Mouse (Mus musculus): ENCODE measurements around the gene Igf2bp2.

Gene Igf2bp2

DNA sequence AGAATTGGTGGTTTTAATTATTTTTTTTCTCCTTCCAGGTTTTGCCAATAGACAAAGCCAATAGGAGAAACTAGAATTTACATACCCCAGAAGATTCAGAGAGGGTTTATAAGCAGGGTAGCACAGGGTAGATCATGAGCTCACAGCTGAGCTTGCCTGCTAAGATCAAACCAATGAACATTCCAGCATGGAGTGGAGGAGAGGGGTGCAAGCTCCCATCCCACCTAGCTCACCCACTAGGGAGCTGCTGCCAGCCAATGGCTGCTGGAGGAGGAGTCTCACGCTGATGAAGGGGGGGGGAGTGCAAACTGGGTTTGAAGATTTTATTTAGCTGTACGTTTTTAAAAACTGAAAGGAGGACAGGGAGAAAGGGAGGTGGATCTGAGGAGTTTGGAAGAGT, 14.0 kb downstream of the Igf2bp2 start:
- no peak for DNase-seq (ENCODE audit: low read depth, low spot score)

DNA sequence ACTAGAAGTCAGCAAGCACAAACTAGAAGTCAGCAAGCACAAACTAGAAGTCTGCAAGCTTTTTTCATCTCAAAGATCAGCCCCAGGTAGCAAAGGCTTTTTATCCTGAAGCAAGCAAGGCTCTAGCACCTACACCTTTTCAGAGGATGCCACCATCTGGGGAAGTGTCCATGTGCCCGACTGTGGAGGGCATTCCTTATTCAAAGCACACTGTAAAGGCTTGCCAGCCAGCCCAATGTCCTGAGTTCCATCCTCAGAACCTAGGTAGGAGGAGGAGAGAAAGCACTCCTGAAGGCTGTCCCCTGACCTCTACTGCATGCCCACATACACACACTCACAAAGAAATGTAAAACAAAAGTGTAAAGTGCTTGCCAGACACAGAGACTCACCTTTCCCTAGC, 16.0 kb downstream of the Igf2bp2 start:
- no peak for DNase-seq (ENCODE audit: low read depth, low spot score)

DNA sequence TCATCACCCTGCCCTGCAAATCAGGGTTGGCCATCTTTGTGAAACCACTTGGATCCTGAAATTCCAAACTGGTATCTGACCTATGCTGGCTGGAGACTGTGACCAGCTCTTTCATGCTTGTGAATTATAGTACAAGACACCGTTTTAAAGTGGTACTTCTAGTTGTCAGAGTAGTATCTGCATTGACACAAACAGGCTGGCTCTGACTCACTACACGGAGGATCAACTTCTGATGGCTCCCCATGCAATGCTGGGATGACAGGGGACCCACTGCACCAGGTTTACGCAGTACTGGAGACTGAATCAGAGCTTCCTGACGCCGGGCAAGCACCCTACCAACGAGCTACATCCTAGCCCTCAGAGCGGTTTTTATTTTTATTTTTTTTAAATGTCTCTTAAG, 17.0 kb downstream of the Igf2bp2 start:
- DNase-seq (ENCODE audit: low read depth, low spot score) = no peak

DNA sequence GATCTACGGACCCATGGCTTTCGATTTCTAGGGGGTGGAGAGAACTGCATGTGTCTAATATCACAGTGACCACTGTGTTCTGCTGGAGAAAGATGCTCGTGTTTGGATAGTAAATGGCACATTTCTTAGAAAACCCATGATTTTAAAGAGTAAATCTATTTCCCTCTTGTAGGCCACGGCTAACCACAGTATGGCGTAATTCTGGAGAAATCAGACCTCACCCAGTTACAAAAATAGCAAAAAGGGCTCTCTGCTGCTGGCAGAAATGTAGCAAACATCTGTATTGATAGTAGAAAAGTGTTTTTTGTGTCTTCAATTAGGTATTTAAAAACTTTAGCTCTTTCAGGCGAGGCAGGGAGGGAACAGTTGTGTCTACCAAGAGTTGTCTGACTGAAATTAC, 18.6 kb downstream of the Igf2bp2 start:
- DNase-seq (ENCODE audit: low read depth, low spot score) = peak; percentile 68

DNA sequence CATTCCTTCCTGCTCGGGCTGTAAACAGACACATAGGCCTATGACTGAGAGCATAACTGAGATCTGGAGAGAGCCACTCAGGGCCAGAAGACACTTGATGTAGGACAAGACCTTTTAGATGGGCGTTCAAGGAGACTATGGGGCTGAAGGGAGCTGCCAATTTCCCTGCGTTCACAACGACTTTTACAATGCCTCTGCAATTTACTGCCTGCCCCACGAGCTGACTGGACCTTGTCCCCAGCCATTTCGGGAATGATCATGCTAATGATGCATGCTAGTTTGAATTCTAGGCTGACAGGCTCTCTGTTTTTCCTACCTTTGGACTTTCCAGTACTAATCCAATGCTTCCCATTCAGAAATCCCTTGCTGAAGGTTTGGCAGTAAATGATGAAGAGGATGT, 22.2 kb downstream of the Igf2bp2 start:
- DNase-seq (ENCODE audit: low read depth, low spot score) = no peak

DNA sequence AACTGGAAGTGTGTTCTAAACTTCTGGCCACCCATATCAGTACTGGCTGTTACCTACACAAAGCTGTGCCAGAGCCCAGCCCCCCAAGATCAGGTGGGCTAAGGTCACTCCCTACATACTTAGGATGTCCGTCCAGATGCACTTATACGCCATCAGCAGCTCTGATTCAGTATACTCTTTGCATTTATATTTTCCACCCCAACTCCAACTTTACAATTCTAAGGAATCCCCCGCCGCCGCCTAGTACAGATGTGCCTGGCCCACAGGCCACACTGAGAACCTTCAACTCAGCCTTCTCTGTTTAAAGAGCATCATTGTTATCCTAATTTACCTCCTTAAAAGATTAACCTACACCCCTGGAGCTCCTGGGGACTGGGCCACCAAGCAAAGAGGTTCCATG, 23.3 kb downstream of the Igf2bp2 start:
- DNase-seq (ENCODE audit: low read depth, low spot score) = no peak

DNA sequence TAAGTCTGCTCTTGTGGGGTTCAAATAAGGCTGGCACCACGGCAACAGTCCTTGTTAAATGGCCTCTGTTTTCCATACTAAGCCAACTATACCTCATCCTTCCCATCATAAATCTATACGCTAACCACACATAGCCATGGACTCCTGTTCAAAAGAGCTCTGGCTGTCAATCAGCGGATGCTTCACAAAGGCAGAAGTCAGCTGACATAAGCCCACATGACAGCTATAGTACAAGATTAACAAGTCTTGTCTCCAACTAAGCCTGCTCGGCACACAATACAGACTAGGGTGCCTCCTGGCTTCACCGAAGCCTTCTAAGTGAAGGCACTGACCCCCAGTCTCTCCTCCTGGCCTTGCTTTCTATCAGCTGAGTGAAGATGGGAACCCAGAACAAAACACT, 26.9 kb downstream of the Igf2bp2 start:
- DNase-seq (ENCODE audit: low read depth, low spot score) = no peak

DNA sequence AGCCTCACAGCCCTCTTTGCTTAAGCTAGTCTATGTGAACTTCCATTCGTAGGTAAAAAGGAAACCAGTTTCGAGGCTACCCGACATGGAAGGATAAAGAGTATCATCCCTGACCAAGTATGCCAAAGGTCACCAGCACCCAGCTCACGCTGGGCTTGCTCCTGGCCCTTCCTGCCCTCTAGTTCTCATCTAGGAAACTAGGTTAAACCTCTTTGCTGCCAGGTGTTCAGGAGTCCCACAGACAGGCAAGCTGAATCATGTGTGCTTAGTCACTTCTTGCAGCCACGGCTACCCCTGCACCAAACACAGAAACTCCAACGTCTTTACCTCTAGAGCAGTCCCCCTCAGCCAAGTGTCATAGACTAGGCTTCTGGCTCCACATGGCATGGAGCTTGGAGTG, 31.8 kb downstream of the Igf2bp2 start:
- no peak for DNase-seq (ENCODE audit: low read depth, low spot score)

DNA sequence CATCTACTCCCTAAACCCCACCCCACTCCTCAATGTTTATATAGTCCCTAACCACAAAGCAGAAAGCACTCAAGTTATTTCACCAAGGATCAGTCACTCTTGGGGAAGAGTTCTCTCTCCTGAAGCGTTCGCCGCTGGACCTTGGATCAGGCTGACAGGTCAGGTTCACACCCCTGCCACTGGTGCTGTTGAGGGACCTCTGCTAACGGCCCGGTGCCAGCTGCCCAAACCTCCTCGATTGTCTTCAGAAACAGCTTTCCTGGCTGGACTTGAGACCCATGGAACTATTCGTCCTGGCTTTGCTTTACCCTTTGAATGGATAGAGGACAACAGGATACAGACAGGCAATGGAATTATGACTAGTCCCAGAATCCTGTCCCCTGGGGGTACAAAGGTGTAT, 33.6 kb downstream of the Igf2bp2 start:
- DNase-seq (ENCODE audit: low read depth, low spot score) = no peak

DNA sequence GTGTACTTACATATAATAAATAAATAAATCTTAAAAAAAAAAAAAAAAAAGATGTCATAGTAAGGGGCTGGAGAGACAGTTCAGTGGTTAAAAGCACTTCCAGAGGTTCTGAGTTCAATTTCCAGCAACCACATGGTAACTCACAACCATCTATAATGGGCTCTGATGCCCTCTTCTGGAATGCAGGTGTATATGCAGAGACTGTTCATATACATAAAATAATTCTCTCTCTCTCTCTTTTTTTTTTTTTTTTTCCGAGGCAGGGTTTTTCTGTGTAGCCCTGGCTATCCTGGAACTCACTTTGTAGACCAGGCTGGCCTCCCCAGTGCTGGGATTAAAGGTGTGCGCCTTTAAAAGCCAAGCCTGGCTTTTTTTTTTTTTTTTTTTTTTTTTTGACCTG, 34.5 kb downstream of the Igf2bp2 start:
- no peak for DNase-seq (ENCODE audit: low read depth, low spot score)

DNA sequence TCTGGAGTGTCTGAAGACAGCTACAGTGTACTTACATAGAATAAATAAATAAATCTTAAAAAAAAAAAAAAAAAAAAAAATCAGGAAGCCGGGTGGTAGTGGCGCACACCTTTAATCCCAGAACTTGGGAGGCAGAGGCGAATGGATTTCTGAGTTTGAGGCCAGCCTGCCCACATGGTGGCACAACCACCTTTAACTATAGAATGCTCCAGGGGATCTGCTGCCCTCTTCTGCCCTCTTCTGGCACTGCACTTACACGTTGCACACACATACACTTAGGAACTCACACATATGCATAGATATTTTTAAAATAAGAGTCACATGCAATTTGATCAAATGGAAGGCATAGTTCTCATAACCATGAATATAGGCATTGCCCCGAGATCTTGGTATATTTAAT, 35.3 kb downstream of the Igf2bp2 start:
- no peak for DNase-seq (ENCODE audit: low read depth, low spot score)

DNA sequence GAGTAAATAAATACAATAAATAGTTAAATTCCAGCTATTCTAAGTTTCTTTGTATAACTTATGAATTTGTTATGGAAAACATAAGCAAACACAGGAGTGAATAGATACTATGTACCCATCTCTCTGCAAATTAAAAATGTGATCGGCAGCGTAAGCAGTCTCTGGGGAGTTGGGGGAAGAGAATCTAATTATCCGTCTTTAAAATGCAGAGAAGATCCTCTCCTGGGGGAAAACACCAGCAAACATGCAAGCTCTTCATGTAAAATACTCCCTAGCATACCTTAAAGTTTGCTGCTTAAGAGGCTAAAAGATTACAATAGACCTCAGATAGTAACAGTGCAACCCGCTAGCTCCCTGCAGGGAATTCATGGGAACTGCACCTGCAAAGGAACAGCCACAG, 36.2 kb downstream of the Igf2bp2 start:
- DNase-seq (ENCODE audit: low read depth, low spot score) = no peak

DNA sequence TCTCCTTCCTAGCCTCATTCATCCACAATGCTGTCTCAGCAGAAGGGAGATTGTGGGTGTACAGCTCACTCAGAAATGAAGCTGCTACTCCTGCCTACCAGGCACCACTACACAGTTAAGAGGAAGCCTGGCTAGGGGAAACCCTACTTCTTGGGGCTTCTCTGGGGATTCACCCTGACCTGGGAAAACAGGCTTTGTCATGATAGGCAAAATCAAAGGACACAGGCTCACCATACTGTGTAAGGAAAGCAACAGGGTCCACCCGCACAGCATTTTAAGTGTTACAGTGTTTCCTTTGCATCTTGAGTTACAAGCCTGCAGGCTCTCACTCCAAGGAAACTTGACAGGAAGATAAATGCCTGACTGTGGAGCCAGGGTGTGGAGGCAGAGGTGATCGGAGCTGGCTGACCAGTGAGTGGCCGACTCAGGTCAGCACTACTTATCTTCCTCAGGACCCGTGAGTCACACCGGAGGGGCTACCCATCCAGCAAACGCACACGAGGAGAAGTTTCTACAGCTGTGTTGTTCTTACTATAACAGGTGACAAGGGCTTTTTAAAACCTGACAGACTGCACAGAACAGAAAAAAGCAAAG, 38.7 kb downstream of the Igf2bp2 start:
- peak; percentile 64 for DNase-seq (ENCODE audit: low read depth, low spot score)

DNA sequence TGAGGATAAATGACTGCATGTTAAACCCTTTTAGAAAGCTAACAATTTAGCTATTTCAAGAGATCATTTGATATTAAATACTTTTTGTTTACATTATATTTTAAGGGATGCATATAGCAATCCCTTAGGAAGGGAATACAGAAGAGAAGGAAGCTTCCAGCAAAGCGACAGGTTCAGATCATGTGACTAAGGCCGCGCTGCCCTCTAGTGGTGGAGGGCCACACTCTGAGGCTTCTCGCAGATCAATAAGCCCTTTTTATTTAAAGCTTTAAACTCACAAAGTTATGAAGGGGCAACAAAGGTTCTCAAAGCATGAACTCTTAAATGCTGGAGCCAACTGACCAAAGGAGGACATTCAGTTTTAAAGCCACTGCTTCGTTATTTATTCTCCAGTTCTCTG, 39.4 kb downstream of the Igf2bp2 start:
- peak; percentile 53 for DNase-seq (ENCODE audit: low read depth, low spot score)

DNA sequence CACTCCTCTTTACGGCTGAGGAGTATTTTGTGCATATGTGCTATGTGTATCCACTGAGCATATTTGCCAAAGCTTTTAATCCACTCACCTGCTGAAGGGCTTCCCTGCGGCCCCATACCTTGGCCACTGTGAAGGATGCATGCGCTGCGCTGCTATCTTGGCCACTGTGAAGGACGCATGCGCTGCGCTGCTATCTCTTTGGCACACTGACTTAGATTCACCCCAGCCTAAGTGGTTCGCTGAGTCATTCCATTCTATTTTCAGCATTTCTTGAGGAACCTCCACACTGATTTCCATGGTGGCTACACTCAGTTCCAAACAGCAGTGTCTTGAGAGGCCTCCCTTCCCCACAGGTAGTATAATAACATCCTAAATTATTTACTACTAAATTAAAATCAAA, 42.0 kb downstream of the Igf2bp2 start:
- peak; percentile 32 for DNase-seq (ENCODE audit: low read depth, low spot score)

DNA sequence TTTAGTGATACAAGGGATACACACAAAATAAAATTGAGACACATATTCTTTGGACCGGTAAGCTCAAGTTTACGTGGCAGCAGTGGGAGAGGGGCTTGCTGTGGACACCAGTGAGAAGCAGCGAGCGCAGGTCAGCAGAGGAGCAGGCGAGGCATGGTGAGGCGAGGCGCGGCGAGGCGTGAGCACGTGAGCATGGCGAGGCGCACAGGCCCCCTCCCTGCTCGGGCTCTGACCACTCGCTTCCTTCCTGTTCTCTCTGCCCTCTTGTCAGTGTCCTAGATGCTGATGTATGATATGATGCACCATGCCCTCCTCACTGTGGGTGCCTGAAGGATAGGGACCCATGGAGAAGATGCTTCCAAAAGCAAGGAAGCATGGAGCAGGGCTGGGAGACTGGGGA, 43.6 kb downstream of the Igf2bp2 start:
- DNase-seq (ENCODE audit: low read depth, low spot score) = no peak

DNA sequence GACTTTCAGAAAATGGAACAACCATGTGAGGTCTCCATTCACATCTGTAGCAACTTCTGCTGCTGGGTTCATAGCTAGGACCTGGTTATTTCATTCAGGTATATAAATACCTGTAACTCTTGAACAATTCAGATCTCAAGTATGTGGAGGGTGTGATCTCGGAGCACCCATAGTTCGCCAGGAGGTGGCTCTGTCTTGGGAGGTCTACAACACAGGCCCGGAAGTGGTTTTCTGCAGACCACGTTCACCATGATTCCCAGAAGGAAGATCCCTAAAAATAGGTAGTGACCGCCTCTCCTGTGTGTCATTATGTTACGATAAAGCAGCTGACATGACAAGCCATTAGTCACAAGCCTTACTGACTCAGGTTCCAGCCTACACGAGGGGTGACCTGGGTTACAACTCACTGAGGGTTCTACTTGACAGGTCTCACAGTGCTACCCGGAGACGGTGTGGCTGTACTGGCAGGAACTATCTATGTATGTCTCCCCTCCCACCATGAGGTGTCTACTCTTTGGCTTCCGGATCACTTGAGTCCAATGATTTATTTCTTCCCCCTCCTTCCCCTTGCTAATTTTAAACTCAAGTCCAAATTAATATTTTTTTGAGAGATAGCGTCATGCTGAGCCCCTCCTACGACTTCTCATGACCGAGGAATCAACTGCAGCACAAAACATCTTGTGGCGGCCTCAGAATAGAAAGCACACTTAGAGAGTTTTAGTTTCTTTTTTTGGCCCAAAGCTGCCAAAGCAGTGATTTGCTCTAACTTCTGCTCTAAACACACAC, 44.2 kb downstream of the Igf2bp2 start:
- peak; percentile 65 for DNase-seq (ENCODE audit: low read depth, low spot score)

DNA sequence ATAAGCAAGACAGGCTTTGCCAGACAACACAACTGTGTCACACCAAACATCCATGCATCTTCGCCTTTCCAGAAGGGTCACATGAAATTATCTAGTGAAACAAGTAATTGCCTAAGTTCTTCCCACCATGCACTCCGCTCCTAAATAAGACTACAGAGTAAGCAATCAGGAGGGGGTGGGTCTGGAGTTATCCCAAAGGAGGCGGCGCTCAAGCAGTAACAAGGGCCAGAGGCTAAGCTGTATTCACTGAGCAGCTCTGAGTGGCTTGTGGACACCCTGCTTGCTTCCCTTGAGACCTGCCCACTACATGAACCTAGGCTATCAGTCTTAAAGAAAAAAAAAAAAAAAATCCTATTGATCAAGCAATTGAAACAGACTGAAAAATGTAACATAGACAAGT, 44.9 kb downstream of the Igf2bp2 start:
- no peak for DNase-seq (ENCODE audit: low read depth, low spot score)

DNA sequence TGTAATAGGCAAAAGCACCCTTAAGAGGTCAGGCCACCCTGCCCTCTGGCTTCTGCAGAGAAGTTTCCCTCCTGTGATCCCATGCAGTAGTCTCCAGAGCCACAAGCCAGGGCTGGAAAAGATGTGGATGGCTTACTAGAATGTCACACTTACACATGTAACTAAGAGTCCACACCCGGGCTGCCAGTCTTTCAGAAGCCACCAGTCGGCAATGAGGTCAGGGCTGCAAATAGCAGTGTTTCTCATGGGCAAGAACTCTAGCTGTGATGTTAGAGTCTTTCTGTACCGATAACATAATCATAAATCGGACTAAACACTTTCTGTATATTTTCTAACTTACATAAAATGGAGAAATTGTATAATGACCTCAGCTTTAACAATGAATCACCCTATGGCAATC, 46.4 kb downstream of the Igf2bp2 start:
- no peak for DNase-seq (ENCODE audit: low read depth, low spot score)

DNA sequence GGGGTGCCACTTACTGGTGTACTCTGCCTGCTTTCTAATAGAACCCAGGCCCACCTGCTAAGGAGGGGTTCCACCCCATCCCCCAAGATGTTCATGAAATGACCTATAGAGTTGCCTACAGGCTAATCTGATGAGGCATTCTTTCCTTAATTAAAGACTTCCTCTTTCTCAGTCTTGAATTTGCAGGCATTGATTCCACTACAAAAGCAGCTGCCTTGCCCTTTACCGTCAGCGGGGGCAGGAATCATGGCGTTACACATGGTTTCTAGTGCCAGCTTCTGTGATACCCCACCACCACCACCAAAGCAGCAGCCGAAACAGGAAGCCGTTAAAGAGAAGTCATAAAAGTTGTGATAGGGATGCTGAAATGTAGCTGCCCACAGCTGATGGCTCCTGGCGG, 47.0 kb downstream of the Igf2bp2 start:
- no peak for DNase-seq (ENCODE audit: low read depth, low spot score)

DNA sequence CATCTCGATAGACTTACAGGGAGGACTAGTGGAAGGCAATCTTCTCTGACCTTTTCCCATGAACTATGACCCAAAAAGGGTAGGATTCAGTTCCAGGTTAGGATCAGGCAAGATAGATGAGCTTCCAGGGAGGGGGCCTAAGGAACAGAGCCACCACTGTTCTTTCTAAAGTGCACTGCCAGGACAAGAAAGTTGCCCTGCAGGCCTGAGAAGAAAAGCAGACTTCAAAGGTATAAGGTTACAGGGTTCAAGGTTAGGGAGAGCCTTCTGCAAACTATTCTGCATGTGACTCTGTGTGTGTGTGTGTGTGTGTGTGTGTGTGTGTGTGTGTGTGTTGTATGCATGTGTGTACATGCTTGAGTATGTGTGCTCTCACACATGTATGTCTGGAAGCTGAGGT, 53.1 kb downstream of the Igf2bp2 start:
- no peak for DNase-seq (ENCODE audit: low read depth, low spot score)

DNA sequence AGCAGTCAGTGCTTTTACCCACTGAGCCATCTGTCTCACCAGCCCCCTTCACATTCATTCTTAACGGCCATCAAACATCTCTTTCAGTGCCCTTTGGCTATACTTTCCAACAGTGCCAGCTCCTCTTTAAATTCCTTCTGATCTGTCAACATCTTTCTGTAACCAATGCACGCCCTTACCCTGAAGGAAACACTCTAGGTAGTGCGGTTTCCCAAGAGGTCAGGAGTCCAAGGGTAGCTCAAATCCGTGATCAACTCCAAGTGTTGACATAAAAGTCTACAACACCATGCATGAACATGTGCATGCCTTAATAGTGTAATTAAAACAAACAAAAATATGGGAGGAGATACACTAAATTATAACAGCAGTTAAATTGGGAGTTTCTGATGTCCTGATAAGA, 53.9 kb downstream of the Igf2bp2 start:
- no peak for DNase-seq (ENCODE audit: low read depth, low spot score)

DNA sequence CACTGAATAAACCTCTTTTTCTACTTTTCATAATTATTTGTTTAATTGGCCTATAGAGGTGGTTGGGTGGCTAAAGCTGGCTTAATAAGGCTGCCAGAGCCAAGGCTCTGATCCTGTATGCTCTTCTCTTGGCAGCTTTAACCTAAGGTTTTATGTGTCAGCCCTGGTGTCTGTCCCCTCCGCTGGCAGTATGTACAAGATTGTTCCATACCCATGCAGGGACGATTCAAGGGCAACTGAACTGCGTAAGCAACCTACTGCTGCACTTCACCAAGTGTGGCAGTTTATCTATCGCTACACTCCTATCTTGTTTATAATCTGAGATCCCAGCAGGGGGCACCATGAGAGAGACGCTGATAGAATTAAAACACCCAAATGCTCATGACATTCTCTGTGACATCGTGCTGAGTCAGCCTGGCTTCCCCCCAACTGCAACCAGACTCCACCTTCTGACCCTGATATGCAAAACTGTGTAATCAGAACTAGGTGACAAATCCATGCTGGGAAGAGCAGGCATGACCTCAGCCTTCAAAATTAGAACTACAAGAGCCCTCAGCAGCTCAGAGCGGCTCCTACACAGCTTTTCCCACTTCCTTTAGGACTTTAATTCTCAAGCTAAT, 55.1 kb downstream of the Igf2bp2 start:
- peak; percentile 98 for DNase-seq (ENCODE audit: low read depth, low spot score)

Data from 3T3-L1 (cell line).